Mouse (Mus musculus) cerebellum, adult 18-20 months (tissue): ENCODE results near the gene Rexo1.

Experiments used
- DNase-seq, 2 experiments: peaks; one replicate each; pipeline ENCODE4 v3.0.0; 2021

The Rexo1 gene

DNA sequence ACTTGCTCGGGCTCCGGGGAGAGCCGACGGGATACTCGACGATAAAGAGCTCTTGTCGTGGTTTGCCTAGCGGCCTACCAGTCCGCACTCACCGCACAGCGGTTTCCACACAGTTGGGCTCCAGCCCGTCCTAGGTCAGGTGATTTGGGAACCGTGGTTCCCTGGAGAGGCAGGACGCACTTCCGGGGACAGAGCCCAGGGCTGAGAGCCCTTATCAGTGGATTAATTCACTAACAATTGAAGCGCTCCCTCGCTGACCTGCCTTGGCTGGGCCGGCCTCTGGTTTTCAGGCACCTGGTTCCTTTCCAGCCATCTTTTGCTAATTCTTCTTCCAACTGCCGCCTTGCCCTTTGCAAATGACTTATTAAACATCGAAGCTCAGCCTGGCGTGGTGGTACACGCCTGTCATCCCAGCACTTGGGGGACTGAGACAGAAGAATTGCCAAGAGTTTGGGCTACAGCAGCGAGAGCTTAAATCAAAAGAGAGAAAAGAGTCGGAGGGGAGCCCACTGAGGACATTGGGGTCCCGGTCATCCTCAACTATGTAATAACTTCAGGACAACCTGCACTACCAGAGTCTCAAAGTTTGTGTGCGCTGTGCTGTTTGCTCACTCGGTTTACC lies 57.6 kb downstream of the Rexo1 start:
- no peak for DNase-seq

DNA sequence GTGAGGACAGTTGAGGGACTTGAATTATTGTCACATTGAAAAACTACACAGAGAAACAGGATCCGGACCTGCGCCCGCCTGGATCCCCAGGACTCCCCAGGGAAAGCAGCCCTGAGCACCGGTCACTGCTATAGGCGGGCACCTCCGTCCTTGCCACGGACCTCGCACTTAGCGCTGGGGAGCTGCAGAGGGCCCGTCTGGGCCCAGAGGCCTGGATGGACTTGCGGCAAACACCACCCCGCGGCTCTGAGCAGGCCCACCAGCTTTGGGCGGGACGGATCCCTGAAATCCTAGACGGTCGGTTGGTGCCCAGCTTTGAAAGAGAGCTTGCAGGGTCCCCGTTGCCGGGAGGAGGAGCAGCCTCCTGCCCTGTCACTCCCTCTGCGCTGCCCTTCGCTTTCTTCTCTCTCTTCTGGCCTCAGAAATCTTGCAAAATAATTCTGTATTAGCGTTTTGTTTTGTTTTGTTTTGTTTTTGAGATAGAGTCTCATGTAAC lies 58.5 kb downstream of the Rexo1 start:
- DNase-seq: no peak

DNA sequence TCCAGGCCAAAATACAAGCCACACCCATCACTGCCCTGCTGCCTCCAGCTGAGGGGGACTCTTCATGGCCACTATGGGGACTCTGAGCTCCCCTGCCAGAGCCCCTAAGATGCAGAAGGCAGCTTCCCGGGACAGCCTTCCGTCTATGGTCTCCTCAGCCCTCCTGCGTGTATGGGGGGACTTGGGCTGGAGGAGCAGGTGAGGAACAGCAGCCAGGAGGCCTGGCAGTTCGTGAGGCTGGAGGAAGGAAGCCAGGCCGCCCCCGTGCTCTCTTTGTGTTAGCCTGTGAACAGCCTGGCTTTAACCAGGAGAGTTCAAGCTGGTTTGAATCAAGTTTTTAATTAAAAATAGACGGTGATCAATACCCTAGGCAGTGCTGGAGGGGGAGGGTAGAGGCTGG lies 59.1 kb downstream of the Rexo1 start:
- DNase-seq: no peak

DNA sequence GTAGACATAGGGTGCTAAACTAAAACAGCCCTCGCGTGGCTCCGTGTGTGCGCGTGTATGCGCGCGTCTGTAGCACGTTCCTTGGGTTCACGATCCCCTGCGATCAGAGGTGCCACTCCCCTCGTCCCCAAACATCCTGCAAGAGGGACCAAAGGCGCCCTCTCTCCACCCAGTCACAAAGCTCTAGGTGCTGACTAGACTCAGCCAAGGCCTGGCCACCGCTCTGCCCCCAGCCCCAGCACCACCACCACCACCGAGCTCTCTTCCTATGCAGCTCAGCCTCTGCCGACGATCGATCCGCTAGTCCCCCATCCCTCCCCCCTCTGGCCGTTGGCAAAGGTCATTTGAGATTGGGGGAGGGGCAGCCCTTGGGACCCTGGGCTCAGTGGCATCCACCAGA lies 64.9 kb downstream of the Rexo1 start:
- no peak for DNase-seq

DNA sequence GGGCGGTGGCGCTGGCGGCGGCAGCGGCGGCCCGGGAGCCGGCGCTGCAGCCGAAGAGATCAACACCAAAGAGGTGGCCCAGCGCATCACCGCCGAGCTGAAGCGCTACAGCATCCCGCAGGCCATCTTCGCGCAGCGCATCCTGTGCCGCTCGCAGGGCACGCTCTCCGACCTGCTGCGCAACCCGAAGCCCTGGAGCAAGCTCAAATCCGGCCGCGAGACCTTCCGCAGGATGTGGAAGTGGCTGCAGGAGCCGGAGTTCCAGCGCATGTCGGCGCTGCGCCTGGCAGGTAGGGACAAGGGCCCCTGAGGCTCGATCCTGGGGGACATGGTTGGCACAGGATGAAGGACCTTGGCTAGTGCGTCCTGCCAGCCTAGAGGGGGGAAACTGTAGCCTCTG lies 65.5 kb downstream of the Rexo1 start:
- DNase-seq: no peak

DNA sequence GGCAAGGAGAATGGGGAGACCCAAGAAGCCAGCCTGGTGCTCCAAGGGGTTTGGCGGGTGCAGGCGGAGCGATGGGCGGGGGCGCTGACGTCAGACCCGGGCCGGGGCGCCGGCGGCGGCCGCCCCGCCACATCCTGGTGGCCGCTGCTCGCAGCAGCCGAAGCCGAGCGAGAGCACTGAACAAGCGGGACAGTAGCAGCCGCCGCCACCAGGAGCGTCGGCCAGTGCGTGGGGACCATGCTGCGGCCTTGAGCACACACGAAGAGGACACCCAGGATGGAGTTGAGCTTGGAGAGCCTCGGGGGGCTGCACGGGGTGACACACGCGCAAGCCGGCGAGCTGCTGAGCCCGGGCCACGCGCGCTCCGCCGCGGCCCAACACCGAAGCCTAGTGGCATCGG lies 66.6 kb downstream of the Rexo1 start, which contains the start of gene Onecut3:
Onecut3 (plus strand) TSS at position 104 of the 400 bp plus-strand sequence.
- DNase-seq: no peak
